Mouse (Mus musculus): ENCODE measurements around the gene Loxl4. TPM values are rescaled to one million over a fixed set of nuclear protein-coding genes. Genes with fewer than 3 reads are reported as not detected.

Loxl4 gene
- total RNA-seq (2021) = 1 to 10 TPM; 2.2 to 8.6 TPM
- polyA plus RNA-seq (2012; rRNA removed) = 0.90 and 0.95 TPM in 2 replicates
- long read RNA-seq = 0 reads

- DNase-seq = peak; percentile 86
These were observed at the start of gene Loxl4 for GRCm38 (mm10) chr19:42612654-42613053. Gene Loxl4 (minus strand): TSS chr19:42612813.

DNA sequence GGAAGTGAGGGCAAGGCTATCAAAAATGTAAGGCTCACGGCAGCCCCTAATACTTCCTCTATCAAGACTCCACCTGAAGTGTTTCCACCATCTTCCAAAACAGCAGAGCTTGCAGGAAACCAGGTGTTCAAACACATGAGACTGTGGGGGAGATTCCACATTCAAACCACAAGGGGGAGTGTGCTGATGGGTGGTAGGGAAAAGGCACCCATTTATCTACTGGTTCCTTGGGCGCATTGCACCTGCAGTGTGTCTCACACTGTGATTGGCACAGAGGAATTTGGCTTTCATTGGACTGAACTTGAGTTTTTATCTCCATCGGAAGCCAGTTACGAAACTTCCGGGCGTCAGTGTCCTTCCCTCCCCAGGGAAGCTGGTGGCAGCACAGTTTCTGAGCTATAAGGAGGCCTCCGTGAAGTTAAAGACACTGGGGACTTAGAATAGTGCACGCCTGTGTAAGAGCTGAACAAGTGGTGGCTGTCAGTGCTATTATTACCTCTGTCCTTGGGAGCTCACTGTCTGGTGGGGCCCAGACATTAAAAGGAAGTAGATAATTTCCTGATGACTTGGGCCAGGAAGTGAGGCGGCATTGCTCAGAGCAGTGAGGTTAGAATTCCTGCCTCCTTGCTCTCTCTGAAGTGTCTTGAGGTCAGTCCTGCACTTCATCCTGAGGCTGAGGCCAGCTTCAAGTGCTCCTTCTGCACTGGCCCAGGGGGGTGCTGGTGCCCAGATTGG, 49.0 kb upstream of the Loxl4 start:
- peak; percentile 30 for DNase-seq

GRCm38 (mm10) chr19:42660244-42660565, 47.6 kb upstream of the Loxl4 start:
- DNase-seq = no peak

GRCm38 (mm10) chr19:42659354-42660243, 47.0 kb upstream of the Loxl4 start:
- DNase-seq = peak; percentile 86

- DNase-seq = peak; percentile 18
These were observed 46.0 kb upstream of the Loxl4 start for GRCm38 (mm10) chr19:42658435-42659135.

DNA sequence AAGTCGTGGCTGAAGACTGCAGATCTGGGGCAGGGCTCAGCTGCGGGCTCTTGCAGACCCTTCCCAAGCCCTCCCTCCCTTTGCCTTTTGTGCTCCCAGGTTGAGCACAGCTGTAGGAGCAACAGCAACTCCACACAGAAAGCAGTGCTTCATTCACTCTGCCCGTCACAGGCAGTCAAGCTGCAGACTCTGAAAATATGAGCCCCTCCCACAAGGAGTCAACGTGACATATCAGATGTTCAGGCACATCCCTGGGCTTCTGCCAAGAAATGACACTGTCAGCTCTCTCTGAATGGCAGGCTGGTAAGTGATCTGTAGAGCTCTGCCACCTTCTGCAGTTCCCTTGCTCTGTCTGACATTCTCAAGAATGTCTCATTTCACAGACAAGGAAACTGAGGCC, 45.2 kb upstream of the Loxl4 start:
- peak; percentile 83 for DNase-seq

GRCm38 (mm10) chr19:42657306-42657705, 44.7 kb upstream of the Loxl4 start:
- peak; percentile 43 for DNase-seq

DNA sequence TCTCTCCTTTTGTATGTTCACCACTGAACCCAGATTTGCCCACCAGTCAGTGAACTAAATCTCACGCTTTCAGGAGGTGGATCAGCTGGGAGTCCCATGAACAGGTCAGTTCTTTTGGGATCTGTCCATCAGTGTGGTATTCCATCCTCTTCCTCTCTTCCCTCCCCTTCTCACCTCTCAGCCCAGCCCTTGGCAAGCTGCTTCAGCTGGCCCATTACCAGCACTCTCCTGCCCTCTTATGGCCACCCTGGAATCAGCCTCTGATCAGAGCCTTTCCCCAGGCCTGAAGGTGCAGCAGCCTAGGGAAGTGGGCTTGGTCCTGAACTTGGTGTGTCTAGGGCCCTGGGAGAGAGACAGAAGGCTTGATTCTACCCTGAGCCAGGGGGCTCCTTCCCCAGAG, 42.4 kb upstream of the Loxl4 start:
- peak; percentile 74 for DNase-seq

DNA sequence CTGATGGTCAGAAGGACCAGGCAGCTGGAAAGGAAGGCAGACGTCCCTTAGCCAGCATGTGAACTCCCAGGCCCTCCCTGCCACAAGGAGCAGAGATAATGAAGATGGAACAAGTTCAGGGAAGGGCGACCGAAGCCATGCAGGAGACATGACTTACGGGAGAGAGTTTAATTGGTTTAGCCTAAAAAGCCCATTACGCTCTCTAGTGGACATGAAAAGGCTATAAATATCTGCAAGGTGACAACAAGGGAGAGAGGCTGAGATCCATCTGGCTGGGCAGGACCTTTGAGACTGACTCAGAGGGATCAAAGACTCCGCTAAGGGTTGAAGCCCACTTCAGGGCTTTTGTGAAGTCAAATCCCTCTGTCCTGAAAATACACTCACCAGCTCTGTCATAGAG, 40.5 kb upstream of the Loxl4 start:
- DNase-seq = peak; percentile 9

DNA sequence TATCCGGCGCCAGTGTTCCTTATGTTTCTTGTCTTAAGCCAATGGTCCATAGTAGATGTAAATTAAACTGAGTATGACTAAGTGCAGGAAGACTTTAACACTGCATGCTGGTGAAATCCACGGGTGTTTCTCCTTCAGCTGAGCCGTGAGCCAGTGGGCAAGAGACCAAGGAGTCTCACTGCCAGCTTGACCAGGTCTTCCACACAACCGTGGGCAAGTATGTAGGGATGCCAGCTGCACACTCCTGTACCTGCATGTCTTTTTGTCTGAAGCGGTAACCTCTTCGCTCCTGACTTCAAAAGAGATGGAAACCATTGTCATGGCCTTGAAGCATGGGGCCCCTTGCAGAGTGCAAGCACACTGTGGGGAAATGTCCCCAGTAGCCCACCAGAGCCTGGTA, 39.8 kb upstream of the Loxl4 start:
- peak; percentile 0 for DNase-seq

- no peak for DNase-seq
These were observed 27.6 kb upstream of the Loxl4 start for GRCm38 (mm10) chr19:42640211-42640610.

- no peak for DNase-seq
These were observed 26.9 kb upstream of the Loxl4 start for GRCm38 (mm10) chr19:42639544-42639943.

GRCm38 (mm10) chr19:42638604-42639481, 26.2 kb upstream of the Loxl4 start:
- no peak for DNase-seq

- no peak for DNase-seq
These were observed 24.0 kb upstream of the Loxl4 start for GRCm38 (mm10) chr19:42636631-42637030.

DNA sequence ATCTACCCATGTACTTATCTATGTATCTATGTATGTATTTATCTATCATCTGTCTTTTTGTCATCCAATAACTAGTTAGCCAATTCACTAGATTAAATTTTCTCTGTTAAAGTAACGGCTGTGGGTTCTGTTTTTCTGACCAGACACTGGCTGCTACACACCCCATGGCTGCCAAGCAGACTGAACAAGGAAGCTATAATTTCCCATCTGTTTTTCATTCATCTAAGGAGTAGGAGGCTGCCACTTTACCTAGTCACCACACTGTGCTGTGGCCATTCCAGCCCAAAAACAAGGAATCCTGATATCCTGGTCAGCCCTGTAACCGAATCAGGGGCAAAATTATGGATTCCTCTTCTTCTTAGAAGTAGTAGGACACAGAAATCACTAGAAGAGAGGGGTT, 21.0 kb upstream of the Loxl4 start:
- no peak for DNase-seq

- DNase-seq = no peak
These were observed 19.7 kb upstream of the Loxl4 start for GRCm38 (mm10) chr19:42632301-42632700.

DNA sequence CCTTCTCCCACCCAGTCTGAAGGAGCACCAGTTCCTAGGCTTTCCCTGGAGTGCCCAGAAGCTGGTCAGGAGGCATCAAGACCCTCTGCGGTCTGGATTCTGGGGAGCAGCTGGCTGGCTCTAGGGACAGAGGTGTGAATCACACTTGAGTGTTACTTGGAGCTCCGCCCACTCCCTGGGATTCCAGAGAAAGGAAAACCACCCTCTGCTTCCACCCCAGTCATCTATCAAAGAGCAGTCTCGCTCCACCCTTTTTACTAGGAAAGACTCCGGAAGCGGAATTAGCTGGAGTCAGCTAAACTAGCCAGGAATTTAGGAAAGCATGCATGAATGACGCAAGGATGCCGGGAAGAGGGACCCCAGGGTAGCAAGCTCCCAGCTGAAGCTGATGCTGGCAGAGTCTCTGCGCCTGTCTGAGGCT, 18.9 kb upstream of the Loxl4 start:
- peak; percentile 59 for DNase-seq

DNA sequence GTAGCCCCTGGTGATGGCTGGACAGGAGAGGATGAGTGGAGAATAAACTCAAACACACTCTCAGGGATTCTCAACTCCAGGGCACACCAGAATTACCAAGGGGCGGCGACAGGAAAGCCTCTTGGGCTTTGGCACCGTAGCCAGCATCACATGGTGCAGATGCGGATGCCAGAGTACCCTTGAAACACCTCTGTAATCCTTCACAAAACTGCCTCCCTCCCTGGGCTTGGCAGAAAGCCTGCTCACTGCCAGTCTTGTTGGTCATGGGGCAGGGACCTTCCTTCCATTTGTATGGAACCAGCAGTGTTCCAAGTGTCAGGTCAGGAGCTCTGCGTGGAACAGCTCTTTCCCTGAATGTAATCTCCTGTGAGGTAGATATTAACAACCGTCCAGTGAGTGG, 15.5 kb upstream of the Loxl4 start:
- no peak for DNase-seq

- no peak for DNase-seq
These were observed 1.1 kb upstream of the Loxl4 start for GRCm38 (mm10) chr19:42613647-42614225.

DNA sequence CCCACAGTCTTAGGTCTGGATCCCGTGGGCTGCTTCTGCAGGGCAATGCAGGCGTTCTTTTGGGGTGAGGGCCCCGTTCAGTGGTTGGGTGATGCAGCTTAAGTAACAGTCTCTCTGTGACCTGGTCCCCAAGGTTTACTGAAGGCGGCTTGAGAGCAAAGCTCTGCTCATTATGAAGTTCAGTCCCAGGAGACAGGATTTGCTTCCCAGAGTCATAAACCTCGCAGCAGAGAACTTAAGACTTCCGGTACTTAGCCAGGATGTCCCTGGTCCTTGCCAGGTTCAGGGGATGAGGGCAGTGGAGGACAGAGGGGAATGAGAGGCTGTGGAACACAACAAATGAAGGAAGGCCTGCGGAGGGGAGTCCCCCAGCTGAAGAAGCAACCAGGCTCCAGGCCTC, 503 bp upstream of the Loxl4 start:
- no peak for DNase-seq

DNA sequence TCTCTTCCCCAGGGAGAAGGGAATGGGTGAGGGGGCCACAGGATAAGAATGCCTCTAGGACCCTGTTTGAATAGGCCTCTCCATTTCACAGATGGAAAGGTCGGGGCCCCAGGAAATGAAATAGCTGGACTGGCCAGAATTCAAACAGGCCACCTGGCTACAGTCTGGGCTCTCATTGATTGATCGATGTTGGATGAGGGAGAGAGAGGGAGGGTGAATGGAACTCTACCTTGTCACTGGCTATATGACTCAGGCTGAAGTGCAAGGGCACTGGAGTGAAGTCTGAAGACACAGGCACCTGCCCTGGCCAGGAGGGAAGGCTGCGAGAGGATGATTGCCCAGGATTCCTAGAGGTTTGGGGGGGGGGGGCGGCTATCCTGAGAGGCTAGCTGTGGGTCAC, 867 bp downstream of the Loxl4 start:
- no peak for DNase-seq
